Mouse (Mus musculus) heart, postnatal 10 days (tissue): ENCODE measurements around the gene Ccdc62. TPM values are rescaled to one million over a fixed set of nuclear protein-coding genes. Genes with fewer than 3 reads are reported as not detected.

ENCODE experiments used
- DNase-seq, 2 experiments: peaks; one replicate each; pipeline ENCODE4 v3.0.0; 2021
- intact Hi-C: fragments of 180-260 bp; cut with DNase I; formaldehyde crosslinking; loops from one replicate; pipeline ENCODE4 v1.15.1; 2025
- microRNA-seq, 2 experiments: library from miRNA; unstranded; fragments of <30 nt; microRNA quantifications; one replicate each; pipeline ENCODE4 v1.2.0; 2022
- total RNA-seq, 2 experiments: library from RNA; stranded (reverse); gene quantifications; 2 replicates each; pipeline ENCODE4 v1.2.3; 2021

Gene Ccdc62
- total RNA-seq, 2 experiments from 2014 or later, result 2.2 to 3.1 TPM

DNA sequence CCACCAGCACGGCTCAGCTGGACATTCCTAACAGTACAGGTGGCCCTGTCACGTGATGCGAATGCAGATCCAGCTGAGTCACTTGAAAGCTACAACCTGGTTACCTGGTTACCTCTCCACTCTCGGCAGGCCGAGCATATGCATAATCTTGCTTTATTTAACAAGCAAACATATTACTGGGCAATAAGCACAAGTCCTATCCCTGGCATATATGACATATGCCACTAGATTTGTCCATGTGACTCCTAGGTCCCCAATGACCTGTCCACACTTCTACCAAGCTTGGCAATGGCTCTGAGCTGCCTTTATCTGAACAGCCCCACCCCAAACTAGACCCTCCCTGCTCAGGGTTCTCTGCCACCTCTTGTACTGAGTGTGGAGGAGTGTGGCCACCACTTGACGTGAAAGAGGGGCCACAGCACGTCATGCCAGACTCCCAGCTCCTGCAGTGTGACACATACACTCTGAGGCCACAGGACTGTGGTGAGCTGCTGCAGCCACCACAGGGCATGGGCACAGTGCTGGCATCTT lies 85.9 kb downstream of the Ccdc62 start:
- no peak for DNase-seq
- intact Hi-C loops, result no loop called here

GRCm38 (mm10) chr5:124017941-124018340 lies 87.5 kb downstream of the Ccdc62 start:
- no peak for DNase-seq

GRCm38 (mm10) chr5:124018651-124019050 lies 88.2 kb downstream of the Ccdc62 start:
- DNase-seq, result no peak
- intact Hi-C loops, result no loop called here

More at GRCm38 (mm10) chr5:124017941-124018340, 87.5 kb downstream of the Ccdc62 start:
- intact Hi-C loops, result no loop called here

Small RNAs within 50 kb of the gene (microRNA-seq; reads per million reads assigned to microRNA genes)
- gene Mir7032, result 0.95 to 1.0 reads per million in 2 experiments

Other genes with a start within 250 kb of the Ccdc62 start
- gene Clip1, start 246.1 kb upstream of the Ccdc62 start, total RNA-seq, result 100 to 1,000 TPM; 135 to 144 TPM
- 10 to 100 TPM; 39.4 to 49.5 TPM for gene Zcchc8, start 209.6 kb upstream of the Ccdc62 start, total RNA-seq
- gene Rsrc2, start 181.3 kb upstream of the Ccdc62 start, total RNA-seq, result 10 to 100 TPM; 54.1 to 55.8 TPM
- gene Kntc1, start 181.0 kb upstream of the Ccdc62 start, total RNA-seq, result 10 to 100 TPM in 1 of 2 experiments, 1 to 10 TPM in 1; 6.9 to 10.3 TPM
- gene Hcar2, start 65.2 kb upstream of the Ccdc62 start, total RNA-seq, result under 1 TPM in 1 of 2 experiments, not detected in 1; 0.17 TPM
- under 1 TPM; 0.69 to 0.77 TPM for gene Hcar1, start 50.7 kb upstream of the Ccdc62 start, total RNA-seq
- gene Denr, start 23.5 kb upstream of the Ccdc62 start, total RNA-seq, result 10 to 100 TPM; 53.4 to 54.2 TPM
- gene Gm43518, start 3.3 kb upstream of the Ccdc62 start, total RNA-seq, result under 1 TPM in 1 of 2 experiments, not detected in 1; 0.89 TPM
- 10 to 100 TPM; 26.1 to 41.6 TPM for gene Hip1r, start 42.9 kb downstream of the Ccdc62 start, total RNA-seq
- 10 to 100 TPM; 38.0 to 46.7 TPM for gene Vps37b, start 101.6 kb downstream of the Ccdc62 start, total RNA-seq
- 1 to 10 TPM; 6.5 to 6.7 TPM for gene Abcb9, start 165.1 kb downstream of the Ccdc62 start, total RNA-seq
- 10 to 100 TPM; 11.9 to 14.2 TPM for gene Ogfod2, start 181.6 kb downstream of the Ccdc62 start, total RNA-seq
- 10 to 100 TPM; 47.9 to 52.7 TPM for gene Arl6ip4, start 185.4 kb downstream of the Ccdc62 start, total RNA-seq